In the genomic region with DNA sequence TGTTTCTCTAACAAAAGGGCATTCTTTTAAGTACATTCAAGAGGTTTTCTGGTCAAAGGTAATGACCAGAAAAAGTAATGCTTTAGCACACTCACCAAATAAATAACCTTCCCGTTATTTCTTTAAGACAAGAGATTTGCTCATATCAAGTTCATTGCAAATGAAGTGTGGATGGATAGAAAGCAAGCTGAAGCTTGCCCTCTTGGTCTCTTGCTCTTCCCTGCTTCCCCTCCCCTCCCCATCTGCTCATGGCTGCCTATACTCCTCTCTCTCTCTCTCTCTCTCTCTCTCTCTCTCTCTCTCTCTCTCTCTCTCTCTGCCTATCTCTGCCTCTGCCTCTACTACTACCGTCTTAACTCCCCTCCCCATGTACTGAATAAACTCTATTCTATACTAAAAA, we compare ENCODE assay signal across 15 mouse cellular contexts.
"Had no signal": no experiment of that assay in that cellular context is flagged by ENCODE, and none has a peak within 500 bp of the region (broad histone marks: within the 10 kb centered on the region; RNA-seq: fewer than 3 reads in every experiment).

No protein-coding gene starts in this region.

- H3K36me3 ChIP-seq: neural tube, embryonic 15.5 days; stomach, embryonic 15.5 days had no signal

- H3K27ac ChIP-seq: neural tube, embryonic 15.5 days; stomach, embryonic 15.5 days; stomach, postnatal 0 days had no signal

- H3K4me1 ChIP-seq: neural tube, embryonic 15.5 days; stomach, embryonic 15.5 days had no signal

- H3K4me3 ChIP-seq: neural tube, embryonic 15.5 days; stomach, embryonic 15.5 days had no signal

- H3K9ac ChIP-seq: neural tube, embryonic 15.5 days; stomach, embryonic 15.5 days had no signal

- DNase-seq: retina, postnatal 1 day; right cerebral cortex, adult 18-20 months; right cerebral cortex, postnatal 14 days; right cerebral cortex, postnatal 25 days; right cerebral cortex, postnatal 4 days; spleen, adult 18-20 months; thymus, adult 18-20 months; thymus, adult 2 months; thymus, postnatal 14 days; thymus, postnatal 25 days; thymus, postnatal 36 days; thymus, postnatal 4 days had no signal

- H3K4me2 ChIP-seq: neural tube, embryonic 15.5 days; stomach, embryonic 15.5 days had no signal

- H3K27me3 ChIP-seq: neural tube, embryonic 15.5 days; stomach, embryonic 15.5 days had no signal

- H3K9me3 ChIP-seq: neural tube, embryonic 15.5 days; stomach, embryonic 15.5 days had no signal
